Comparison of ENCODE assay signal across 16 mouse cellular contexts in the genomic region with DNA sequence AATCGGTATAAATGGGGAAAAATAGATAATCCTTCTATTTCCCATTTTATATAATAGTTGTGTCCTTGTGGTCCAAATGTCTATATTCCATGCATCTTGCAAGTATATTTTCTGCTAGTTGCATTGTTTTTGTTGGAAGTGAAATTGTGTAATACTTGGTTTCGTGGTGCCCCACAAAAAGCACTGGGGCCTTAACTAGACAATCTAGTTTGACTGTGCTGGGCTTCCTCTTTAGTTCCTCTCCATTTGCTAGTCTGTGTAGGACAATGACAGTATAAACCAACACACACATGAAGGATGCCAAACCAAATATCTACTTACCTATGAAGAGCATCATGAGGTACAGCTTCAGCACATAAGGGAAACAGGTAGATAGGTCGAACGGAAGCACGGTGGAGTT.
"Had no signal": no experiment of that assay in that cellular context is flagged by ENCODE, and none has a peak within 500 bp of the region (broad histone marks: within the 10 kb centered on the region; RNA-seq: fewer than 3 reads in every experiment).

No protein-coding gene starts in this region.

- ATAC-seq: midbrain, embryonic 13.5 days; midbrain, embryonic 15.5 days had no signal

- H3K4me1 ChIP-seq: midbrain, embryonic 15.5 days; neural tube, embryonic 12.5 days; stomach, embryonic 15.5 days had no signal

- H3K27ac ChIP-seq: liver, embryonic 14.5 days; midbrain, embryonic 13.5 days; midbrain, embryonic 15.5 days; neural tube, embryonic 12.5 days; stomach, embryonic 15.5 days; stomach, postnatal 0 days had no signal

- H3K4me3 ChIP-seq: megakaryocyte, embryonic 14.5 days; midbrain, embryonic 13.5 days; midbrain, embryonic 15.5 days; neural tube, embryonic 12.5 days; stomach, embryonic 15.5 days had no signal

- DNase-seq: lung, adult 18-20 months; lung, embryonic 14.5 days; lung, postnatal 10 days; lung, postnatal 4 days; retina, postnatal 1 day; right cerebral cortex, postnatal 14 days; thymus, adult 2 months; thymus, postnatal 14 days; thymus, postnatal 36 days had no signal
